Mouse (Mus musculus): ENCODE measurements around the gene Fam189a1. TPM values are rescaled to one million over a fixed set of nuclear protein-coding genes. Genes with fewer than 3 reads are reported as not detected.

Fam189a1 gene
- total RNA-seq, 2 experiments from 2014 or later = 68.2 to 70.8 TPM

DNA sequence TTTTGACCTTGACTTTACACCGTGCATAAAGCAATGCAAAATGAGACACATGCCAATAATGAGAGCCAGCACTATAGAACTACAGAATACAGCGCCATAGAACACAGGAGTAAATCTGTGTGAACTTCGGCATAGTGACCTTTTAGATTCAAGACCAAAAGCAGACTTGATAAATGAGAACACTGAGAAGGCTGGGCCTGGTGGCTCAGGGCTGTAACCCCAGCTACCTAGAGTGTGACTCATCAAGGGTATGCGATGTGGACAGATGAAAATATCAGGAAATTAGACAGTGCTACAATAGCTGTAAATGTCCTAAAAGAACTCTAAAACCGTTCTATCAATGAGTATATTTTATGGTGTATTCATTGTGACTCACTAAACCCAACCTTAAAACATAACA lies 276.0 kb downstream of the Fam189a1 start:
- DNase-seq = no peak

- DNase-seq = no peak
These were observed 281.4 kb downstream of the Fam189a1 start for GRCm38 (mm10) chr7:64874941-64875340.

DNA sequence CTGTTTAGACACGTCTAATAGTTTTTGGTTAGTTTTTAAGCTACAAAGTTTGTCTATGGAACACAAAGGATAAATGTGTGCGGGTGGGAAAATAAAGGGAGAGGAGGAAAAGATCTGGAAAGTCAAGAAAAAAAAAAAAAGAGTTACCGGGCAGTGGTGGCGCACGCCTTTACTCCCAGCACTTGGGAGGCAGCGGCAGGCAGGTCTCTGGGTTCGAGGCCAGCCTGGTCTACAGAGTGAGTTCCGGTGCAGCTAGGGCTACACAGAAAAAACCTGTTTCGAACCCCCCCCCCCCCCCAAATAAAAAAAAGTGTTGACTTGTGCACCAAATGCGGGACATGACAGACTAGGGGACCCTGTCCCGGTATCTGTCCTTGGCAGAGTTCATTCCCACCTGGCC lies 283.1 kb downstream of the Fam189a1 start:
- DNase-seq = no peak

DNA sequence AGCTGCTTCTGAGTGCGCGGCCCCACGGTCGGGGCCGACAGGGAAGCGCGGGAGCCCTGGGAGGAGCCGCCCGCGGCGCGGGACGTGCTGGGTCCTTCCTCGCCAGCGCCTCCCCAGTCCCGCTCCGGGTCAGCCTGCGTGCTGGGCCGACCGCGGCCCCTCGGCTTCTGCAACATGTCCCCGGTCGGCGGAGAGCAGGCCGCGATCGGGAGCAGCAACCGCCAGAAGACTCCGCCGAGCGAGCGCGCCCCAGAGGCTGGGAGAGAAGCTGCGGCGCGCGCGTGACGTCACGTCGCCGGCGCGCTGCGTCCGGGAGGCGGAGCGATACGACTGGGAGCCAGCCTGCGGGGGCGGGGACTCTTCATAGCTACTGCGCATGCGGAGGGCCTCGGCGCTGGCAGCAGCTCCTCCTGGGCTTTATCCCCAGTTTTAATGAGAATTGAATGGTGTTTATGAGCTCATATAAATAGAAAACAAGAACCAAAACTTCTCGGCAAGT lies 283.6 kb downstream of the Fam189a1 start, which contains the start of gene Nsmce3:
Gene Nsmce3, minus strand, starts transcription at position 255 of the 499 bp plus-strand sequence.
- peak; percentile 98 for DNase-seq

- DNase-seq = no peak
These were observed 284.2 kb downstream of the Fam189a1 start for GRCm38 (mm10) chr7:64871987-64872742.

- DNase-seq = peak in 1 of 2 experiments; percentile 40
These were observed 286.8 kb downstream of the Fam189a1 start for GRCm38 (mm10) chr7:64869549-64870065.

- no peak for DNase-seq
These were observed 292.8 kb downstream of the Fam189a1 start for GRCm38 (mm10) chr7:64863538-64863937.

DNA sequence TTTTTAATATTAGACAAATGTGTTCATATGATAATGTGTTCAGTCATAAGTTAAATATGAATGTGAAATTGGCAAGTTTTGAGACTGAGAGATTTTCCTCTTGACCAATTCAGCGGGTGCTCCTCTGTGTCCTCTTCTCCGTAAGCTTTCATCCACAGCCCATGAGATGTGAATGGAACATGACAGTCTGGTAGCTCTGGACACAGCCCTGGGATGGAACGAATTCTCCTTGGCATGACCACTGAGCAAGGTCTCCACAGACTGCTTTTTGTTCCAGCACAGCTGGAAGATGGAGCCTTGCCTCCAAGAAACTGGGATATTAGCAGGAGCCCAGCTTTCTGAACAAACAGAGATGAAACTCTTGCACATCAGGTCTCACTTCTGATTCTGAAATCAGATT lies 293.4 kb downstream of the Fam189a1 start:
- DNase-seq = no peak

GRCm38 (mm10) chr7:64856526-64857082 lies 299.8 kb downstream of the Fam189a1 start:
- no peak for DNase-seq

DNA sequence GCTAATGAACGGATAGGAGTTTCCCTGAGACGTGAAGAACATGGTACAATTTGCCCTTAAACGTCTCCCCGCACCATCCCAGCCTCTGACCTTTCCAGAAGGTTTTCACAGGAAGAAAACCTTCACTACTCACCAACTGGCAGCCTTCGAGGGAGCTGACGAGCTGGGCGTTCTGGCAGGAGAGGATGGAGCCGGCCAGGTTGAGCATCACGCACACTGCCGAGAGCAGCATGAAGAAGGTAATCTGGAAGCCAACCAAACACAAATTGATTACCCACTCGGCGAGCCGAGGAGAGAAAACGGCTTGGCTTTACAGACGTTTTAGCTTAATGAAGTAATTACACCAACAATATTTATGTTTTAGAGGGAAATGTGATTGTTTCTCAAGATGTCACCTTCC lies 300.4 kb downstream of the Fam189a1 start:
- DNase-seq = no peak

DNA sequence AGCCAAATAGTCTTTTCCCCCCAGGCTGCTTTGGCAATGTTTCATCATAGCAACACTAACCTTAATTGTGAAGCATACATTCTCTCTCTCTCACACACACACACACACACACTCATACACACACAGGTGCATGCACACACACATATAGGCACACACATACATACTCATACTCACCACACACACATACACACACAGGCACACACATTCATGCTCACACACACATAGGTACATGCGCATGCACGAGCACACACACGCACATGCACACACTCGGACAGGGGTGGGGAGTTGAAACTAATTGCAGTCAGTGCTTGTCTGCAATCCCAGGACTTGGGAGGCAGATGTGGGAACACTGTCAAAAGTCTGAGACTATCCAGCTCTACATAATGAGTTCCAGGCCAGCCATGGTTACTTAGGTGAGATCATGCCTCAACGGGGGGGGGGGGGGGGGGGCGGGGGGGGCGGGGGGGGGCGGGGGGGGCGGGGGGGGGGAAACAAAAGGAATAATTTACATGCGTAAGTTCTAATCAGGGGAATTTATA lies 300.9 kb downstream of the Fam189a1 start:
- no peak for DNase-seq

GRCm38 (mm10) chr7:64850791-64851190 lies 305.6 kb downstream of the Fam189a1 start:
- DNase-seq = no peak

DNA sequence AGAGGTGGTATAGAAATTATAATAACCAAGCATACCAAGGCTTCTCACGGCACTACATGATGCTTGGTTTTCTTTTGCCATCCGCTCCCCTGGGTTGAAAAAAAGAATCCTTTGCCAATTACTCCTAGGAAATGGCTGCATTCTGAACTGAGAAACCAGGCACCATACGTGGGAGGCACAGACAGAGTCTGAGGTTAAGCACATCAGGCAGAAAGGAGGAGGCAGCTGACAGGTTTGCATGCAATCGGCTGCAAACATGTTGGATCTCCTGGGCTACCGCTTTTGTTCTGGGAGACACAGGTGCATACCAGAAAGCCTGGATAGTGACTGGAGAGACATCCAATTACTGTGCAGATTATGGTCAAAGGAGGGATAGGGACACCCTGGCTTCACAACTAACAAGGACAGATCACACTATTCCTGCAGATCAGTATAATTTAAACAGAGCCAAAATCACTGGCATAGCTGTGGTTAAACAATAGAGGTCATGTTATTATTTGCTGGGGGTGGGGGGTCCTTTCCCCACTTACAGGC lies 308.9 kb downstream of the Fam189a1 start:
- no peak for DNase-seq

DNA sequence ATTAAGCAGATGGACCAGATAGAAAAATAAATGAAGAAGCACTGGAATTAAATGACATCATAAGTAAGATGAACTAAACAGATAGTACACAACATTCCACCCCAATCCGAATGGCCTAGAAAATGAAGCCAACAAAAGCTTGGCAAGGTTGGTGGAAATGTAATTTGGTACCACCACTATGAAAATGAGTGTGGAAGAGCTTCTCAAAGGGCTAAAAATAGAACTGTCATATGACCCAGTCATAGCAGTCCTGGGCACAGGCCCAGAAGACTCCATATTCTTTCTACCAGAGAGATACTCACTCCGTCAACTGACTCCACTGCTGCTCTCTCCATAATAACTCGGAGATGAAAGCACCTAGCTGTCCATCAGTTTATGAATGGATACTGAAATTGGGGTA lies 310.3 kb downstream of the Fam189a1 start:
- no peak for DNase-seq

DNA sequence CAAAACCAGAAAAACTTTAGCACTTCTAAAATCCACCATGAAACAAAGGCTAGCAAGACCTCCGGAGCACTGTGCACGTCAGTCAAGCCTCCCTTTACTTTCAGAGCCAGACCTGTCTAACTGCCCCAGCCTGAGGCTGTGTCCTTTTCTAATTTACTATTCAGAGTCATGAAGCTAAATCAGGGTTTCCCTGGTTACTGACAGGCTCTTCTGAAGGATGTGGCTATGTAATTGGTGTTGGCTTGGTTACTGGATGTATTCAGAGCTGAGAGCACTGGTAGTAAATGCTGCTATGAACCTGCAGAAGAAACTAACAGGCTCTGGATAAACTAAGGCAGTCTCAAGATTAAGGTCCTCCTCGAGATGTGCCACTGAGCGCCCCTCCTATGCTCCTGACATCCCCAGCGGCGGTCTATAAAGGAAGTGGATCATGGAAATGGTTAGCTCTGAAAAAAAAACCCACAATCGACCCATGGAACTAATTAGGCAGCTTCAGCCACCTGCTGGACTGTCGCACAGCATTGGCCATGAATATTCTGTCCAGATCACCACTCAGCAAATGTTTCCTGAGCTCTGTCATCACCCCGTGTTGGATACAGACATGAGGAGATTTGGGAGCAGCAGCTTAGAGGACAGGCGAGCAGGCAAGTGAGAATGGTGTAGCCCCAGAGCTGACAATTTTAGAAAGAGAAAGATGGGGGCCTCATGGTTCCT lies 315.3 kb downstream of the Fam189a1 start:
- DNase-seq = peak in 1 of 2 experiments; percentile 15

DNA sequence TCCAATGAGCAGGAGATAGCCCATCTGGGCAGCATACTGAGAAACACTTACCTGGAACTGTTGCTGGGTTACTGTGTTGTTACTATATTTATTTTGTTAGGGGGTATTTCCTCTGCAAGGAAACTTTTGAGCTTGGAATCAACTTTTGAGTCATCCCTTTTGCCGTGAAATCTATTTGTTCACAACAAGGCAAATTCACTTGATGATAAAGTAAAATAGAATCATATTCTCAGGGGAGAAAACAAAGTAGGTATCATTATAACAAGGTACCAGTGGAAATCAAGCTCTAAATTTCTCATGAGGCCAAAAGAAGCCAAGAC lies 315.8 kb downstream of the Fam189a1 start:
- DNase-seq = no peak

DNA sequence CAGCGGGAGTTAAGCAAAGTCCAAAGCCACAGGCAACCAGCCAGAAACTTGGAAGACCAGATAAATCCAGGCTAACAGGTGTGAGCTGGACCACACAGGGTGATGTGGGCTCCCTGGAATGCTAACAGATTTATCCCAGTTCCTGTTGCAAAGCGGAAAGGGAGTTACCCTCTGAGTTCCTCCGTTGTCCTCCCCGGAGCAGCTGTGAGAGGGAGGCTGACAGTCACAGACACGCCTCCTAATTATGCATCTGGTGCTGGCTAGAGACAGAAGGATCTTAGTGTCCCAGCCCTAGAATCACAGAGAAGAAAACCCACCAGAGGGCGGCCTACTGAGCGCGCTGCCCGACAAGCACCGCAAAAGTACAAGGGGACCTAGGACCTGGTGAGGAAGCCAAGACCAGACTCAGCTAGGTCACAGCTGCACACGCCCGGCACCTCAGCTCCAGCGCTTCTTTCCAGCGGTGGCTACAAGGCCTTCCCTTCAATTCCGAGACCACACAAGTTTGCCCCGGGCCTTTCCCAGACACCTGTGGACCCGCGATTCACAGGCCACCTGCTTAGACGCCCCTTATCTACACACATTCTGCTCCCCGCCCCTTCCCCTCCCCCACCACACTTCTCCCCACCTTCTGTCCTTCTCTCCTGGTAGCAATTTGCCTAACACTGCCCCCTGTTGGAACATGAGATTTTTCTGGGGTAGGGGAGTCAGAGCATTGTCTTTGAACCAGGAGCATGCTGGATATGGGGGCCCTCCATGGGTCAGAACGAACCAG lies 316.4 kb downstream of the Fam189a1 start:
- peak; percentile 50 to 66 for DNase-seq

- DNase-seq = no peak
These were observed 317.1 kb downstream of the Fam189a1 start for GRCm38 (mm10) chr7:64839281-64839680.

DNA sequence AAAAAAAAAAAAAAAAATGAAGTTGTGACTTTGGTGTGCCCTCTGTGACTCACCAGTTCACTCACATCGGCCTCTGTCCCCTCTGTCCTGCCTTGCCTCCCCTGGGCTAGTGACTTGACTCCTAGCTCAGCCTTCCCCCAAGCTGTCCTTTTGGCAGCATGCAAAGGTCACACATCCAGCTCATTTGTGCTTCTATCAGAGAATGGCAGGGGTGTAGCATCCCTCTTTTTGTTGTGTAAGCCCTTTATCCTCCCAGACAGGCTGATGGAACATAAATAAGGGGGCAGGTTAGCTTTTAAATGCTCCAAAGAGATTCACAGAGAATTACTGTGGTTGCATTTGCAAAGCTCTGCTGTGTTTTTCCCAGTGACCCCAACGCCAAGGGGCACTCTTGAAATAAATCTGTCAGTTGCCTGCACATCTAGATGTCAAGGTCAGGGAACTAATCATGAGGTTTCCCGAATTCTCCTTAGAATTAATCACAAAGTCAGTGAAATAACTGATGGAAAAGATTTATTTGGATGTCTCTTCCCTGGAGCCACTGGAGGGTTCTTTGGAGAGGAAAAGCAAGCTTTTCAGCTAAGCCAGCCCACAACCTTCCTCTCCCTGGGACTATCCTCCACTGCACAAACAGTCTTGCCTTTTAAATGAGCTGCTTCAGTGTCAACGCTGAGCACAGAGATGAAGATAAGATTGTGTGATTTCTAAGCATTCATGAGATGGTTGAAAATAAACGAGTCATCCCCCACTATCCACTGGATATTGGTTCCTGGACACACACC lies 326.0 kb downstream of the Fam189a1 start:
- DNase-seq = no peak

GRCm38 (mm10) chr7:64821081-64821480 lies 335.3 kb downstream of the Fam189a1 start:
- DNase-seq = no peak

- no peak for DNase-seq
These were observed 336.7 kb downstream of the Fam189a1 start for GRCm38 (mm10) chr7:64819683-64820082.

Measured in layer of hippocampus, postnatal 36 days (tissue).